Mouse (Mus musculus) layer of hippocampus, postnatal 36 days (tissue): ENCODE data around the gene Psmd4. TPM values are rescaled to one million over a fixed set of nuclear protein-coding genes. Genes with fewer than 3 reads are reported as not detected.
"Not testable (repeated sequence)": the region's sequence is repeated elsewhere in the genome, so short reads cannot be mapped to it uniquely, and the experiment has no call there.

Source experiments
- DNase-seq, 2 experiments: peaks; one replicate each; pipeline ENCODE4 v3.0.0; 2022
- total RNA-seq, 2 experiments: library from RNA; stranded (reverse); gene quantifications; 2 replicates each; pipeline ENCODE4 v1.2.3; 2021

The Psmd4 gene
- total RNA-seq, 2 experiments from 2014 or later: 148 to 177 TPM

- no peak for DNase-seq
Measured at GRCm38 (mm10) chr3:95024551-95024950, 17.9 kb downstream of the Psmd4 start.

- not testable (repeated sequence) for DNase-seq
Measured at GRCm38 (mm10) chr3:95020956-95021355, 21.5 kb downstream of the Psmd4 start.

- no peak for DNase-seq
Measured at GRCm38 (mm10) chr3:95018741-95019140, 23.7 kb downstream of the Psmd4 start.

- no peak for DNase-seq
Measured at GRCm38 (mm10) chr3:95016532-95017056, 25.8 kb downstream of the Psmd4 start.

- peak; percentile 90 to 93 for DNase-seq
Measured at GRCm38 (mm10) chr3:95015891-95016531, 26.4 kb downstream of the Psmd4 start.

- peak; percentile 100 for DNase-seq
Measured at GRCm38 (mm10) chr3:95015337-95015872, 27.0 kb downstream of the Psmd4 start, which contains the start of gene Zfp687. Gene Zfp687, minus strand, starts transcription at chr3:95015448.

GRCm38 (mm10) chr3:95014428-95015151 lies 27.8 kb downstream of the Psmd4 start:
- peak in 1 of 2 experiments; percentile 40 for DNase-seq

- no peak for DNase-seq
Measured at GRCm38 (mm10) chr3:95013699-95014427, 28.6 kb downstream of the Psmd4 start.

GRCm38 (mm10) chr3:95012982-95013381 lies 29.4 kb downstream of the Psmd4 start:
- no peak for DNase-seq

GRCm38 (mm10) chr3:95010396-95010795 lies 32.0 kb downstream of the Psmd4 start:
- DNase-seq: no peak

GRCm38 (mm10) chr3:95007706-95008105 lies 34.7 kb downstream of the Psmd4 start:
- no peak for DNase-seq

- no peak for DNase-seq
Measured at GRCm38 (mm10) chr3:95005651-95006050, 36.8 kb downstream of the Psmd4 start.

- DNase-seq: no peak
Measured at GRCm38 (mm10) chr3:95003273-95003672, 39.1 kb downstream of the Psmd4 start.

- no peak for DNase-seq
Measured at GRCm38 (mm10) chr3:95002569-95002968, 39.8 kb downstream of the Psmd4 start.

- DNase-seq: peak; percentile 62 to 80
Measured at GRCm38 (mm10) chr3:94996946-94997345, 45.5 kb downstream of the Psmd4 start.

GRCm38 (mm10) chr3:94989159-94989761 lies 53.2 kb downstream of the Psmd4 start:
- no peak for DNase-seq

GRCm38 (mm10) chr3:94987578-94987977 lies 54.8 kb downstream of the Psmd4 start:
- no peak for DNase-seq

GRCm38 (mm10) chr3:94985513-94985912 lies 56.9 kb downstream of the Psmd4 start:
- no peak for DNase-seq

GRCm38 (mm10) chr3:94984312-94984711 lies 58.1 kb downstream of the Psmd4 start:
- no peak for DNase-seq
